Mouse (Mus musculus) liver, postnatal 0 days (tissue): Measurements from ENCODE around the gene Hoxb3. TPM values are rescaled to one million over a fixed set of nuclear protein-coding genes. Genes with fewer than 3 reads are reported as not detected.

Source experiments
- ATAC-seq: fragments of 200-750 bp; cut with Nextera tagmentation; 2 replicates; pipeline ENCODE4 v1.8.0; 2017; ENCODE audit warnings: mild to moderate bottlenecking, moderate library complexity
- DNase-seq: peaks from one replicate; pipeline ENCODE4 v3.0.0-alpha.2; 2016
- H3K27ac ChIP-seq: fragments of 300-500 bp; sonication (generic); 2 replicates; pipeline ENCODE4 v1.5.1; 2014; ENCODE audit warnings: antibody characterized with exemption, moderate library complexity, mild to moderate bottlenecking, low read depth
- H3K27me3 ChIP-seq: fragments of 300-500 bp; sonication (generic); 2 replicates; pipeline ENCODE4 v1.6.1; 2014; ENCODE audit warnings: low read length, control low read depth, mixed read lengths; ENCODE audit not compliant: insufficient read depth
- H3K36me3 ChIP-seq: fragments of 300-500 bp; sonication (generic); replicated peaks from 2 replicates; pipeline ENCODE4 v1.6.1; 2014; ENCODE audit warnings: mild to moderate bottlenecking, control low read depth, low read length, moderate library complexity, mixed read lengths; ENCODE audit not compliant: insufficient read depth
- H3K4me1 ChIP-seq: fragments of 300-500 bp; sonication (generic); 2 replicates; pipeline ENCODE4 v1.6.1; 2014; ENCODE audit warnings: antibody characterized with exemption, mild to moderate bottlenecking, control low read depth; ENCODE audit not compliant: insufficient read depth
- H3K4me2 ChIP-seq: fragments of 300-500 bp; sonication (generic); 2 replicates; pipeline ENCODE4 v1.6.1; 2014; ENCODE audit warnings: low read depth, mild to moderate bottlenecking, low read length, moderate library complexity, mixed read lengths
- H3K4me3 ChIP-seq: fragments of 300-500 bp; sonication (generic); 2 replicates; pipeline ENCODE4 v1.5.1; 2014; ENCODE audit warnings: low read depth, low read length
- H3K9ac ChIP-seq: fragments of 300-500 bp; sonication (generic); replicated peaks from 2 replicates; pipeline ENCODE4 v1.6.1; 2014; ENCODE audit warnings: mild to moderate bottlenecking, moderate library complexity
- H3K9me3 ChIP-seq: fragments of 300-500 bp; sonication (generic); 2 replicates; pipeline ENCODE4 v1.6.1; 2016; ENCODE audit warnings: mild to moderate bottlenecking, control low read depth, low read length, mixed read lengths
- CTCF ChIP-seq: sonication (generic); IDR thresholded peaks from 2 replicates; pipeline ENCODE4 v1.5.1; 2016; ENCODE audit warnings: antibody characterized with exemption, low read depth
- EP300 ChIP-seq: IDR thresholded peaks from 2 replicates; pipeline ENCODE4 v1.6.1; 2016; ENCODE audit warnings: antibody characterized with exemption, low read depth, mild to moderate bottlenecking
- WGBS: fragments of 180-500 bp; shearing (Covaris S2); extraction: QIAGEN DNeasy Blood & Tissue Kit; methylation state at CpG from one replicate; pipeline ENCODE4 v1.1.7; 2014; ENCODE audit not compliant: insufficient replicate concordance; 5-methylcytosine and 5-hydroxymethylcytosine counted together
- polyA plus RNA-seq: library from polyadenylated mRNA; unstranded; fragments of >200 nt; fragmentation: Nextera tagmentation; extraction: Ambion mirVana; gene quantifications from 2 replicates; pipeline ENCODE4 v1.2.1, GENCODE M21; 2015

Gene Hoxb3
- polyA plus RNA-seq, 1 experiment from 2014 or later, result 0.26 TPM

- WGBS, result 51% methylated on average over 2 of the region's 2 CpGs
- DNase-seq, result no peak
- Histone ChIP-seq H3K4me1 (0 out of 2 replicates have a peak, but pooled peaks cover 3% of the 10 kb centered on the region), H3K27me3 (peaks cover 78% of the 10 kb centered on the region), H3K27ac (no peak overlapping the region), H3K4me2 (no peak overlapping the region), H3K9me3 (no peaks in the 10 kb centered on the region), H3K4me3 (no peak overlapping the region), H3K9ac (no peak overlapping the region), H3K36me3 (no peaks in the 10 kb centered on the region)
- no peak for TF ChIP-seq CTCF
- TF ChIP-seq EP300, result no peak
- no peak for ATAC-seq
Observed at GRCm38 (mm10) chr11:96336597-96336996, 13.5 kb downstream of the Hoxb3 start.

- H3K36me3 ChIP-seq, result no peaks in the 10 kb centered on the region
- ATAC-seq (no peak), DNase-seq (no peak)
- H3K4me1 ChIP-seq, result 0 out of 2 replicates have a peak, but pooled peaks cover 3% of the 10 kb centered on the region
- TF ChIP-seq EP300 (no peak), CTCF (no peak)
- H3K27me3 ChIP-seq, result peaks cover 78% of the 10 kb centered on the region
- no peak overlapping the region for H3K4me3 ChIP-seq
- no peak overlapping the region for H3K27ac ChIP-seq
- WGBS, result 43% methylated on average over 6 of the region's 6 CpGs
- H3K9me3 ChIP-seq, result no peaks in the 10 kb centered on the region
- no peak overlapping the region for H3K9ac ChIP-seq
- no peak overlapping the region for H3K4me2 ChIP-seq
Observed at GRCm38 (mm10) chr11:96337026-96337425, 13.9 kb downstream of the Hoxb3 start.

- Histone ChIP-seq H3K4me2 (no peak overlapping the region), H3K9ac (no peak overlapping the region), H3K4me3 (no peak overlapping the region), H3K36me3 (no peaks in the 10 kb centered on the region), H3K27me3 (peaks cover 78% of the 10 kb centered on the region), H3K9me3 (no peaks in the 10 kb centered on the region), H3K27ac (no peak overlapping the region), H3K4me1 (no peaks in the 10 kb centered on the region)
- WGBS, result 52% methylated on average over 7 of the region's 7 CpGs
- TF ChIP-seq EP300 (no peak), CTCF (no peak)
- DNase-seq (no peak), ATAC-seq (no peak)
Observed at GRCm38 (mm10) chr11:96338957-96339855, 16.1 kb downstream of the Hoxb3 start.

- peak overlapping the region; percentile 26 for H3K4me3 ChIP-seq
- no peak for TF ChIP-seq EP300
- TF ChIP-seq CTCF, result no peak
- H3K27me3 ChIP-seq, result peaks cover 79% of the 10 kb centered on the region
- no peak overlapping the region for H3K9ac ChIP-seq
- H3K27ac ChIP-seq, result peak overlapping the region; percentile 51; the same call in 1 of the 2 replicates
- H3K4me1 ChIP-seq, result no peaks in the 10 kb centered on the region; the same call in 1 of the 2 replicates
- peak overlapping the region; percentile 62 for H3K4me2 ChIP-seq
- H3K36me3 ChIP-seq, result no peaks in the 10 kb centered on the region
- H3K9me3 ChIP-seq, result no peaks in the 10 kb centered on the region
- ATAC-seq (no peak), DNase-seq (no peak)
- WGBS, result under 1% methylated on average over 28 of the region's 36 CpGs
Observed at GRCm38 (mm10) chr11:96340698-96341365, 17.7 kb downstream of the Hoxb3 start.

- Histone ChIP-seq H3K4me2 (peak overlapping the region; percentile 48), H3K9ac (peak overlapping the region; percentile 47), H3K9me3 (no peaks in the 10 kb centered on the region), H3K4me3 (peak overlapping the region; percentile 32), H3K36me3 (no peaks in the 10 kb centered on the region), H3K4me1 (no peaks in the 10 kb centered on the region; the same call in 1 of the 2 replicates), H3K27me3 (peaks cover 84% of the 10 kb centered on the region), H3K27ac (peak overlapping the region; percentile 56)
- WGBS, result 4% methylated on average over 40 of the region's 40 CpGs
- DNase-seq (no peak), ATAC-seq (no peak)
- TF ChIP-seq EP300 (no peak), CTCF (no peak)
Observed at GRCm38 (mm10) chr11:96341701-96342575, 18.8 kb downstream of the Hoxb3 start.

GRCm38 (mm10) chr11:96342576-96342930, 19.4 kb downstream of the Hoxb3 start:
- H3K9ac ChIP-seq, result no peak overlapping the region
- H3K4me1 ChIP-seq, result no peaks in the 10 kb centered on the region; the same call in 1 of the 2 replicates
- no peak overlapping the region for H3K27ac ChIP-seq
- TF ChIP-seq CTCF (no peak), EP300 (no peak)
- H3K27me3 ChIP-seq, result peaks cover 88% of the 10 kb centered on the region
- H3K4me2 ChIP-seq, result no peak overlapping the region
- WGBS, result 8% methylated on average over 4 of the region's 4 CpGs
- H3K36me3 ChIP-seq, result no peaks in the 10 kb centered on the region
- H3K4me3 ChIP-seq, result no peak overlapping the region
- ATAC-seq (no peak), DNase-seq (no peak)
- H3K9me3 ChIP-seq, result no peaks in the 10 kb centered on the region
